ENCODE assay signal across 8 mouse cellular contexts in the genomic region with DNA sequence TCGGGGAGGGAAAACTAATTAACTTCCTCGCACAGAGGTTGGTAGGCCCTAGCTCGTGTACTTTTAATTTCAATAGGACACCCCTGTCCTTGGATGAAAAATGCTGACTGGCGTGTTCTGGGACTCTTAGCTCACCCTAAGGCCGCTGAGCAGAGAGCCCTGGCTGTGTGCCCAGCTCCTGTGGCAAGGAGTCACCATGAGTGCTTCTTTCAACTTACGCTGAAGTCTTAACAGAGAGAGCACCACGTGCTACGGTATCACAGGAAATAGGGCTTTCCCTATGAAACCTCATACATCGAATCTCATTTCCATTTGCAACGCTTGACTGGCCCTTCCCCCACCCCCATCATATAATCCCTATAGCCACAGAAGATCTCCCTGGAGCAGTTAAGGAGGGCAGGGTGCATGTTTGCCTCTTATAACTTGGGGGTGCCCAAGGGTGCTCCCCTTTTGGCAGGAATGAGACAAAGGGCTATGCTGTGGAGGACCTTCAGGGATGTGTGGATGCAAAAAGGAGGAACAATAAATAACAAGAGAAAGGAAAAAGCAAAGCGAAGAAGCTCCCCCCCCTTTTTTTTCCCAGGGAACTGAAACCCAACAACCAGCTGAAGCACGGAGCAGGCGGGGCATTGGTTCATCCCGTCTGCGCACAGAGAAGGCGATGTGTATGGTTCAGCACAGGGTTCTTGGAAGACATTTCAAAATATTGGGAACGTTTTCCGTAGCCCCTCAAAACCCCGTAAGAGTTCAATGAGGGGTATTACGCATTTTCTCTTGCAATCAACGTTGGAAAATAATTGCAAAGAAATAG. TPM values are rescaled to one million over a fixed set of nuclear protein-coding genes. Genes with fewer than 3 reads are reported as not detected.
A peak's percentile ranks its signal among the peaks of the same experiment; 100 is the strongest.
DNase-seq lines count a peak whose midpoint lies in the region; ATAC-seq lines count a peak whose summit lies in the region.

No protein-coding gene starts in this region.

- H3K36me3 ChIP-seq in liver, embryonic 11.5 days (ENCODE audit: control insufficient read depth, insufficient read depth, low read length): no peaks in the 10 kb centered on the region
- H3K36me3 ChIP-seq in hindbrain, embryonic 14.5 days (replicated peaks; ENCODE audit: control insufficient read depth, insufficient read depth): no peaks in the 10 kb centered on the region
- H3K36me3 ChIP-seq in lung, embryonic 15.5 days: no peaks in the 10 kb centered on the region

- H3K9ac ChIP-seq in liver, embryonic 11.5 days (ENCODE audit: low read depth, low read length): no peak overlapping the region
- no peak overlapping the region for H3K9ac ChIP-seq in hindbrain, embryonic 14.5 days
- no peak overlapping the region for H3K9ac ChIP-seq in lung, embryonic 15.5 days

- ATAC-seq in liver, embryonic 11.5 days (replicated peaks; ENCODE audit: low FRiP score): no peak
- peak; percentile 78 for ATAC-seq in hindbrain, embryonic 14.5 days (ENCODE audit: low FRiP score)
- peak; percentile 88 for ATAC-seq in lung, embryonic 15.5 days (ENCODE audit: borderline replicate concordance, extremely low read depth, low FRiP score, low TSS enrichment)

- H3K27me3 ChIP-seq in liver, embryonic 11.5 days (replicated peaks; ENCODE audit: control insufficient read depth, insufficient read depth, low read length): no peaks in the 10 kb centered on the region
- no peaks in the 10 kb centered on the region for H3K27me3 ChIP-seq in hindbrain, embryonic 14.5 days (ENCODE audit: control insufficient read depth, insufficient read depth, low read length)
- H3K27me3 ChIP-seq in lung, embryonic 15.5 days: no peaks in the 10 kb centered on the region

- no peaks in the 10 kb centered on the region for H3K9me3 ChIP-seq in liver, embryonic 11.5 days (ENCODE audit: control insufficient read depth, low read length)
- H3K9me3 ChIP-seq in hindbrain, embryonic 14.5 days (ENCODE audit: control insufficient read depth, low read length): no peaks in the 10 kb centered on the region
- H3K9me3 ChIP-seq in lung, embryonic 15.5 days: no peaks in the 10 kb centered on the region

- no peaks in the 10 kb centered on the region for H3K4me1 ChIP-seq in liver, embryonic 11.5 days (replicated peaks; ENCODE audit: control insufficient read depth, insufficient read depth, low read length)
- peaks cover 25% of the 10 kb centered on the region for H3K4me1 ChIP-seq in hindbrain, embryonic 14.5 days (replicated peaks; ENCODE audit: control insufficient read depth, insufficient read depth, low read length)
- H3K4me1 ChIP-seq in lung, embryonic 15.5 days: peaks cover 11% of the 10 kb centered on the region

- H3K4me3 ChIP-seq in liver, embryonic 11.5 days (ENCODE audit: low read depth, low read length): no peak overlapping the region
- H3K4me3 ChIP-seq in hindbrain, embryonic 14.5 days (replicated peaks; ENCODE audit: low read length): no peak overlapping the region
- no peak overlapping the region for H3K4me3 ChIP-seq in lung, embryonic 15.5 days

- H3K4me2 ChIP-seq in liver, embryonic 11.5 days: no peak overlapping the region
- H3K4me2 ChIP-seq in hindbrain, embryonic 14.5 days (replicated peaks): peak overlapping the region; percentile 28
- peak overlapping the region; percentile 3; the same call in 1 of the 2 replicates for H3K4me2 ChIP-seq in lung, embryonic 15.5 days

- WGBS in liver, embryonic 11.5 days: 76% methylated on average over 21 of the region's 21 CpGs
- WGBS in hindbrain, embryonic 14.5 days: 49% methylated on average over 21 of the region's 21 CpGs
- WGBS in lung, embryonic 15.5 days: 60% methylated on average over 21 of the region's 21 CpGs

- no peak overlapping the region for H3K27ac ChIP-seq in liver, embryonic 11.5 days (ENCODE audit: low read depth, low read length)
- peak overlapping the region; percentile 79 for H3K27ac ChIP-seq in hindbrain, embryonic 14.5 days
- H3K27ac ChIP-seq in lung, embryonic 15.5 days: no peak overlapping the region; the same call in 1 of the 2 replicates

- DNase-seq in liver: peak; percentile 15
- no peak for DNase-seq in liver, embryonic 11.5 days (ENCODE audit: low spot score)
- DNase-seq in adrenal gland, postnatal 25 days: peak; percentile 92
- peak; percentile 33 to 62 for DNase-seq in gastrocnemius, adult 8-10 months (ENCODE audit: low spot score in 2 of 2)
- DNase-seq in hindbrain, embryonic 14.5 days (ENCODE audit: low spot score): peak; percentile 50
- peak; percentile 39 for DNase-seq in ovary, postnatal 10 days (ENCODE audit: low spot score)
- DNase-seq in layer of hippocampus, adult 18-20 months (ENCODE audit: low spot score in 2 of 2): no peak

RNA-seq across cellular contexts. Expression of gene Gm11096, which starts 39.0 kb away (rescaled TPM):
- not detected in 2 replicates for polyA plus RNA-seq in liver, embryonic 11.5 days (2014; fragmentation: Nextera tagmentation; extraction: Ambion mirVana)
- total RNA-seq in adrenal gland, postnatal 25 days (2021): not detected in 2 replicates
- total RNA-seq in gastrocnemius, adult 8-10 months (2022): not detected
- not detected in 2 replicates for polyA plus RNA-seq in hindbrain, embryonic 14.5 days (2014; fragmentation: Nextera tagmentation; extraction: Ambion mirVana)
- not detected in 2 replicates for polyA plus RNA-seq in lung, embryonic 15.5 days (2015; fragmentation: Nextera tagmentation; extraction: Ambion mirVana)
- not detected for total RNA-seq in layer of hippocampus, adult 18-20 months (2021)

Comparison
In these comparisons a context has a peak if more than half of its experiments do, and no peak if none do; other contexts are left out.
1. DNase-seq: peak in liver (single experiment), adrenal gland, postnatal 25 days (single experiment), gastrocnemius, adult 8-10 months (2 of 2), hindbrain, embryonic 14.5 days (single experiment) and ovary, postnatal 10 days (single experiment); none in liver, embryonic 11.5 days (single experiment) and layer of hippocampus, adult 18-20 months (0 of 2).